Mouse (Mus musculus) kidney, embryonic 16.5 days (tissue): ENCODE measurements around the gene Enah. TPM values are rescaled to one million over a fixed set of nuclear protein-coding genes. Genes with fewer than 3 reads are reported as not detected.

Source experiments
- ATAC-seq: fragments of 200-750 bp; cut with Nextera tagmentation; 2 replicates; pipeline ENCODE4 v1.8.0; 2017; ENCODE audit warnings: moderate TSS enrichment; ENCODE audit not compliant: low FRiP score, low TSS enrichment
- H3K27ac ChIP-seq: fragments of 300-500 bp; sonication (generic); 2 replicates; pipeline ENCODE4 v1.5.1; 2014; ENCODE audit warnings: low read length
- H3K27me3 ChIP-seq: fragments of 300-500 bp; sonication (generic); 2 replicates; pipeline ENCODE4 v1.6.1; 2014; ENCODE audit warnings: low read length, control low read depth, mixed read lengths; ENCODE audit not compliant: insufficient read depth
- H3K36me3 ChIP-seq: fragments of 300-500 bp; sonication (generic); 2 replicates; pipeline ENCODE4 v1.6.1; 2014; ENCODE audit warnings: low read length, control low read depth, mixed read lengths; ENCODE audit not compliant: insufficient read depth
- H3K4me1 ChIP-seq: fragments of 300-500 bp; sonication (generic); 2 replicates; pipeline ENCODE4 v1.6.1; 2014; ENCODE audit warnings: low read length, control low read depth, mixed read lengths; ENCODE audit not compliant: insufficient read depth
- H3K4me2 ChIP-seq: fragments of 300-500 bp; sonication (generic); replicated peaks from 2 replicates; pipeline ENCODE4 v1.6.1; 2014; ENCODE audit warnings: low read depth, low read length
- H3K4me3 ChIP-seq: fragments of 300-500 bp; sonication (generic); 2 replicates; pipeline ENCODE4 v1.5.1; 2014; ENCODE audit warnings: mild to moderate bottlenecking, low read length
- H3K9ac ChIP-seq: fragments of 300-500 bp; sonication (generic); replicated peaks from 2 replicates; pipeline ENCODE4 v1.6.1; 2014; ENCODE audit warnings: low read length
- H3K9me3 ChIP-seq: fragments of 300-500 bp; sonication (generic); 2 replicates; pipeline ENCODE4 v1.6.1; 2016; ENCODE audit warnings: low read length, control low read depth
- WGBS: fragments of 180-500 bp; shearing (Covaris S2); extraction: QIAGEN DNeasy Blood & Tissue Kit; methylation state at CpG from one replicate; pipeline ENCODE4 v1.1.7; 2014; 5-methylcytosine and 5-hydroxymethylcytosine counted together
- polyA plus RNA-seq: library from polyadenylated mRNA; unstranded; fragments of >200 nt; fragmentation: Nextera tagmentation; extraction: Ambion mirVana; gene quantifications from 2 replicates; pipeline ENCODE4 v1.2.1, GENCODE M21; 2015

Gene Enah
- polyA plus RNA-seq, 1 experiment from 2014 or later = 10.8 TPM

GRCm38 (mm10) chr1:181898961-181899360 lies 120.8 kb downstream of the Enah start:
- Histone ChIP-seq H3K9ac (no peak overlapping the region), H3K4me2 (no peak overlapping the region), H3K27ac (no peak overlapping the region), H3K36me3 (0 out of 2 replicates have a peak, but pooled peaks cover 3% of the 10 kb centered on the region), H3K4me1 (no peaks in the 10 kb centered on the region), H3K4me3 (no peak overlapping the region), H3K9me3 (no peaks in the 10 kb centered on the region), H3K27me3 (no peaks in the 10 kb centered on the region)
- 60% methylated on average over 1 of the region's 1 CpGs for WGBS
- no peak for ATAC-seq

GRCm38 (mm10) chr1:181896991-181897390 lies 122.8 kb downstream of the Enah start:
- Histone ChIP-seq H3K27ac (no peak overlapping the region), H3K9ac (no peak overlapping the region), H3K36me3 (no peaks in the 10 kb centered on the region), H3K4me3 (no peak overlapping the region), H3K4me1 (no peaks in the 10 kb centered on the region), H3K9me3 (no peaks in the 10 kb centered on the region), H3K27me3 (no peaks in the 10 kb centered on the region), H3K4me2 (no peak overlapping the region)
- 47% methylated on average over 10 of the region's 10 CpGs for WGBS
- ATAC-seq = peak; percentile 31; the same call in 1 of the 2 replicates

- no peak for ATAC-seq
- H3K27me3 ChIP-seq = no peaks in the 10 kb centered on the region
- 85% methylated on average over 8 of the region's 8 CpGs for WGBS
Observed at GRCm38 (mm10) chr1:181893721-181894120, 126.1 kb downstream of the Enah start.

GRCm38 (mm10) chr1:181889670-181890069 lies 130.1 kb downstream of the Enah start:
- Histone ChIP-seq H3K4me1 (no peaks in the 10 kb centered on the region), H3K9me3 (no peaks in the 10 kb centered on the region), H3K4me3 (no peak overlapping the region), H3K4me2 (no peak overlapping the region), H3K27ac (no peak overlapping the region), H3K27me3 (no peaks in the 10 kb centered on the region), H3K9ac (no peak overlapping the region), H3K36me3 (no peaks in the 10 kb centered on the region)
- WGBS = 92% methylated on average over 7 of the region's 7 CpGs
- ATAC-seq = no peak

More at GRCm38 (mm10) chr1:181893721-181894120, 126.1 kb downstream of the Enah start:
- Histone ChIP-seq H3K9me3 (no peaks in the 10 kb centered on the region), H3K4me1 (no peaks in the 10 kb centered on the region), H3K36me3 (no peaks in the 10 kb centered on the region), H3K27ac (no peak overlapping the region), H3K9ac (no peak overlapping the region), H3K4me2 (no peak overlapping the region), H3K4me3 (no peak overlapping the region)

GRCm38 (mm10) chr1:181888801-181889200 lies 131.0 kb downstream of the Enah start:
- Histone ChIP-seq H3K27me3 (no peaks in the 10 kb centered on the region), H3K4me1 (no peaks in the 10 kb centered on the region), H3K4me2 (no peak overlapping the region), H3K9ac (peak overlapping the region; percentile 47; the same call in 1 of the 2 replicates), H3K9me3 (no peaks in the 10 kb centered on the region), H3K36me3 (no peaks in the 10 kb centered on the region), H3K4me3 (no peak overlapping the region), H3K27ac (no peak overlapping the region)
- peak; percentile 81 for ATAC-seq
- 4% methylated on average over 11 of the region's 11 CpGs for WGBS

- H3K27ac ChIP-seq = no peak overlapping the region
- peak; percentile 17; the same call in 1 of the 2 replicates for ATAC-seq
- WGBS = 21% methylated on average over 8 of the region's 8 CpGs
- no peak overlapping the region for H3K4me3 ChIP-seq
- no peaks in the 10 kb centered on the region for H3K9me3 ChIP-seq
- H3K9ac ChIP-seq = no peak overlapping the region
- H3K27me3 ChIP-seq = no peaks in the 10 kb centered on the region
- H3K36me3 ChIP-seq = no peaks in the 10 kb centered on the region
- H3K4me2 ChIP-seq = no peak overlapping the region; the same call in 1 of the 2 replicates
- no peaks in the 10 kb centered on the region for H3K4me1 ChIP-seq
Observed at GRCm38 (mm10) chr1:181881532-181881931, 138.3 kb downstream of the Enah start.

- Histone ChIP-seq H3K4me2 (no peak overlapping the region), H3K27ac (no peak overlapping the region), H3K9ac (no peak overlapping the region), H3K4me3 (no peak overlapping the region), H3K27me3 (no peaks in the 10 kb centered on the region), H3K4me1 (no peaks in the 10 kb centered on the region), H3K36me3 (no peaks in the 10 kb centered on the region), H3K9me3 (no peaks in the 10 kb centered on the region)
- WGBS = 60% methylated on average over 15 of the region's 15 CpGs
- peak; percentile 42; the same call in 1 of the 2 replicates for ATAC-seq
Observed at GRCm38 (mm10) chr1:181880752-181881325, 139.0 kb downstream of the Enah start.

- no peaks in the 10 kb centered on the region for H3K27me3 ChIP-seq
- H3K4me3 ChIP-seq = no peak overlapping the region
- H3K27ac ChIP-seq = no peak overlapping the region
- no peak overlapping the region for H3K9ac ChIP-seq
- 66% methylated on average over 5 of the region's 5 CpGs for WGBS
- ATAC-seq = no peak
- no peaks in the 10 kb centered on the region for H3K36me3 ChIP-seq
- H3K4me2 ChIP-seq = no peak overlapping the region
- no peaks in the 10 kb centered on the region for H3K9me3 ChIP-seq
- H3K4me1 ChIP-seq = no peaks in the 10 kb centered on the region
Observed at GRCm38 (mm10) chr1:181878436-181878835, 141.4 kb downstream of the Enah start.

- Histone ChIP-seq H3K27ac (no peak overlapping the region), H3K9ac (no peak overlapping the region), H3K36me3 (no peaks in the 10 kb centered on the region), H3K9me3 (no peaks in the 10 kb centered on the region), H3K4me1 (no peaks in the 10 kb centered on the region), H3K4me2 (no peak overlapping the region), H3K27me3 (no peaks in the 10 kb centered on the region), H3K4me3 (no peak overlapping the region)
- no peak for ATAC-seq
- 63% methylated on average over 5 of the region's 5 CpGs for WGBS
Observed at GRCm38 (mm10) chr1:181877088-181877487, 142.7 kb downstream of the Enah start.

- Histone ChIP-seq H3K27me3 (no peaks in the 10 kb centered on the region), H3K27ac (no peak overlapping the region), H3K9me3 (no peaks in the 10 kb centered on the region), H3K4me2 (no peak overlapping the region), H3K9ac (no peak overlapping the region), H3K4me1 (no peaks in the 10 kb centered on the region), H3K36me3 (no peaks in the 10 kb centered on the region), H3K4me3 (no peak overlapping the region)
- no peak for ATAC-seq
- WGBS = 62% methylated on average over 3 of the region's 3 CpGs
Observed at GRCm38 (mm10) chr1:181876656-181877055, 143.1 kb downstream of the Enah start.
